Mouse (Mus musculus) embryonic fibroblast, embryonic 13.5 days (primary cell): ENCODE measurements around the gene Cnn1.

ENCODE experiments used
- CTCF ChIP-seq: IDR thresholded peaks from 2 replicates; pipeline ENCODE4 v1.5.1; 2011; ENCODE audit warnings: mild to moderate bottlenecking, control low read depth, low read length, moderate library complexity, borderline replicate concordance; ENCODE audit not compliant: insufficient read depth
- POLR2A ChIP-seq: IDR thresholded peaks from 2 replicates; pipeline ENCODE4 v1.6.1; 2011; ENCODE audit warnings: low read depth, mild to moderate bottlenecking, control low read depth, low read length, moderate library complexity

DNA sequence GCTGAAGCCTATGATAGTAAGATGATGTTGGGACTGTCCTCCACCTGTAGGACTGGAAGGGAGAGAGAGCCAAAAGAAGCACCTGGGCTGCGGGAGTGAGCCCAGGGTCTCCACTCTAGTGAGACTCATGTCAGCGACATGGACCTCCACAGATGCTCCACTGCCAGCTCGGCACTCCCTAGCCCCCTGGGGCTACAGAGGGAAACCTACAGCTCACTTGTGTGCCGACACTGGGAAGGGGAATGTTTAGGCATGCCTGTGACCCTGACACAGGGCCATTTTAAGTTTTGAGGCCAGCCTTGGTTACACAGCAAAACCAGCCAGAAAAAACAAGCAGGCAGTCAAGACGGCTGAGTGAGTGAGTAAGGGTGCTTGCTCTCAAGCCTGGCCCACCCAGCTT lies 31.8 kb upstream of the Cnn1 start:
- TF ChIP-seq POLR2A, result no peak
- no peak for TF ChIP-seq CTCF
